Mouse (Mus musculus) cerebellum, adult 2 months (tissue): ENCODE data around the gene Gpc6.

ENCODE experiments used
- CTCF ChIP-seq: fragments of 200-500 bp; IDR thresholded peaks from 2 replicates; pipeline ENCODE4 v1.5.1; 2011; ENCODE audit warnings: low read depth, mild to moderate bottlenecking, control low read depth, low read length, moderate library complexity, borderline replicate concordance; ENCODE audit not compliant: insufficient read depth
- POLR2A ChIP-seq: fragments of 200-500 bp; IDR thresholded peaks from 2 replicates; pipeline ENCODE4 v1.6.1; 2011; ENCODE audit warnings: low read length, control low read depth, borderline replicate concordance; ENCODE audit not compliant: insufficient read depth

GRCm38 (mm10) chr14:117992600-117993256 lies 1067.6 kb downstream of the Gpc6 start:
- TF ChIP-seq CTCF = no peak
- TF ChIP-seq POLR2A = no peak
